Mouse (Mus musculus) natural killer cell, adult 2 months (primary cell): ENCODE measurements around the gene Slc38a1.
"Not testable (repeated sequence)": the region's sequence is repeated elsewhere in the genome, so short reads cannot be mapped to it uniquely, and the experiment has no call there.

Experiments used
- DNase-seq, 2 experiments: peaks; one replicate each; pipeline ENCODE4 v3.0.0; 2022; ENCODE audit warnings: low spot score in 2 of 2

Slc38a1 gene

DNA sequence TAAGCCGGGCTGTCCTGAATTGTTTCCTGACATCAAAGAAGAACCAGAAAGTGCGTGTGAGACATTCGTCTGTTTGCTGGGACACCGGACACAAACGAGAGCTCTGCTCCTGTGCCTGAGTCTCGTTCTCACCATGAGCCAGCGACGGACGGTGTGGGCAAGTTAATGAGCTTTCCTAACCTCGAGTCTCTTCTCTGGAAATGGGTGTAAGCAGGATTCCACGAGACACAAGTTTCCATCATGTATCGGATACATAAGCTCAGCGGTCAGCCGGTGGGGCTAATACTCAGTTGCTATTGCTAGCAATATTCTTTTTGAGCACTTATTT, 15.5 kb upstream of the Slc38a1 start:
- DNase-seq = no peak

DNA sequence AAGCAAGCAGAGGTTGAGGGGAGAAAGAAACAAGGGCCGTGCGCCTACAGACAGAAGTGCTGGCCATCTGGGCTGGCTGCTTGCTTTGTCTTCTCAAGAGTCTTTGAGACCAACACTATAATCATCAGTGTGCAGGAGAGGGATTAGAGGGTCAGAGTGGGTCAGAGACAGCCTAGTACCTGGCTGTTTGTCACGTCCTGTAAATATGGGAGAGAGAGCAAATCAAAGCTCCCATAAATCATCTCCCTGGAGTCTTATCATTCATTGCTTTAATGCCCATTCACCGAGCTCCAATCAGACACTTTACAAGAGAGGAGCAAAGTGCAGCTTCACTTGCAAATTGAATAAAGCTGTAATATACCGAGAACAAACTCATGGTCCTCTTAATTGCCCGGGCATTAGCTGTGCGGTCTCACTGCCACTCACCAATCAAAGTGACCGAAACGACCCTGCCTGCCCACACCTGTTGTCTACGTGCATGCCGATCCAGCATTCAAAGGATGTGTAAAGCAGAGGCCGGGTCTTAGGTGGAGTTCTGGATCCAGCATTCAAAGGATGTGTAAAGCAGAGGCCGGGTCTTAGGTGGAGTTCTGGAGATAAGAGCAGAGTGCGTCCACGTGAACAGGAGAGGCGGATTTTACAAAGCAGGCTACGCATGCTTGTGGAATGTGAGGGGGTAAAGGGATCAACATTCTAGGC, 15.0 kb upstream of the Slc38a1 start:
- DNase-seq = no peak

DNA sequence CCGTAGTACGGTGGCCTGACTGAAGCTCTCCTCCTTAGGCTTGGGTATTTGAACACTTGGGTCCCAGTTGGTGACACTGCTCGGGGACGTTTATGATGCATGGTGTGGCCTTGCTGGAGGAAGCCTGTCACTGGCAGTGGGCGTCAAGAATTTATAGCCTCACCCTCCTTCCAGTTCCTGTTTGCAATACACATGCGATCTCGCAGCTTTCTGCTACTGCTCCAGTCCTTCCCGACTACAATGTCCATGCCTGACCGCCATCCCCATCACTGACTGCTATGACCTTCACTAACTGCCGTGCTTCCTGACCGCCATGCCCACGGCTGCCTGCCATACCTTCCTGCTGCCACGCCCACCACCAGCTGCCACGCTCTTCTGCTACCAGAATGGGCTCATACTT, 12.8 kb upstream of the Slc38a1 start:
- DNase-seq = peak; percentile 28 to 48

DNA sequence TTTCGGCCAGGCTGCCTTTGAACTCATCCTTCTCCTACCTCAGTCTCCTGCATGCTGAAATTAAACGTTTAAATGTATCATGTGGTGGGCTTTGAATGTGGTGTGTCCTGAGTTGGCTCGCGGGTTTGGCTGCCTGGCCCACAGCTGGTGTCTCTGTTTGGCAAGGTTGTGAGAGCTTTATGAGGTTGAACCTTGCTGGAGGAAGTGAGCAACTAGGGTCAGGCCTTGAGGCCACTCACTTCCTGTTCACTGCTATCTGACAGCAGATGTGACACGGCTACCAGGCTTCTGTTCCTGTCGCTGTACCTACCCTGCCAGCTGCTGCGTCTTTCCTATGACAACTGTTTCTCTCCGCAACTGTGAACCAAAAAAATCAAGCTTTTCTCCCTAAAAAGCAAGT, 12.0 kb upstream of the Slc38a1 start:
- peak; percentile 81 to 82 for DNase-seq

DNA sequence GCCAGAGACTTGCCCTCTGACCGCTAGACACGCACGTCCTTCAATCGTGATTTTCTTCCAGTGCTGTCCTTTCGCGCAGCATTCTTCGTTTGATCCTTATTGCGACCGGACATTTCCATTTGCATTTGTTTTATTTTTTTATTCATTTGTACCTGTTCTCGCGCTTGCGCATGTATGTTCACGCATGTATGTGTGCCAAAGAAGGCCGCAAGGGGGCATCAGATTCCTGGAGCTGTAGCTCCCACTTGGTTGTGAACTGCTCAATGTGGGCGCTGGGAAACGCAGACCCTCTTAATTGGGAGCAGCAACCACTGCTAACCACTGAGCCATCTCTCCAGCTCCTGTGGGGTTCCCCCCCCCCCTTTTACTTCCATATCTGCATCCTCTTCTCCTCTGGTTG, 10.3 kb upstream of the Slc38a1 start:
- DNase-seq = no peak

DNA sequence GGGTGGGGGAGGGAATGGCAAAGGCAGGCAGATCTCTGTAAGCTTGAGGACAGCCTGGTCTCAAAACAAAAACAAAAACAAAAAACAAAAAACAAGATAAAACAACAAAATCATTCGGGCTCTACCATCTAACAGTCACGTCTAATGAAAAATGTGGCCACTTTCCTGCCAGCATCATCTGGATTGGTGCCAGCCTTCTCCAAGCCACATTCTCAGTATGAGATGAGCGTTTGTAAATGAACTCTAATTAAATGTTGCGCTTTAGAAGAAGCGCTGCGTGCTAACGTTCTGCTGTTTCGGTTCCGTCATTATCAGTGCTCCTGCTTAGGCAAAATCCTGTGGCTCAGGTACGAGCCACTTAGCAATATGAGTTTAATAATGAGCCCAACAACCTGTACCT, 9.8 kb upstream of the Slc38a1 start:
- no peak for DNase-seq

DNA sequence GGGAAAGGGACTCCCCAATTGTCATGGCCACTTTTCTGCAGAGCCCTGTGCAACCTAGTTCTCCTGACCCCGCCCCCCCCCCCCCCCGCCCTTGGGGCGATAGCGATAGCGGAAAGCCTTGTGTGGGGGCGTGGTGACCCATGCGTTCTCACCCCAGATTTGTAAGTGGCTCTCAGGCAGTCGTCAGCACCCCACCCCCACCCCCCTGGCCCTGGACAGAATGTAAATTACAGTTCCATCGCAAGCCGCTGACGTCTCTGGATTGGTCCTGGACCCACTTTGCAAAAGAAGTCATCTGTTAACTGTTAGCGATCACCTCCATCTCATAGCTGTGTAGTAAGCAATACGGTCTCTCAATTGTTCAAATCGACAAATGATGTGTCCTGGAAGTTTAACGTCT, 4.7 kb upstream of the Slc38a1 start:
- no peak for DNase-seq

DNA sequence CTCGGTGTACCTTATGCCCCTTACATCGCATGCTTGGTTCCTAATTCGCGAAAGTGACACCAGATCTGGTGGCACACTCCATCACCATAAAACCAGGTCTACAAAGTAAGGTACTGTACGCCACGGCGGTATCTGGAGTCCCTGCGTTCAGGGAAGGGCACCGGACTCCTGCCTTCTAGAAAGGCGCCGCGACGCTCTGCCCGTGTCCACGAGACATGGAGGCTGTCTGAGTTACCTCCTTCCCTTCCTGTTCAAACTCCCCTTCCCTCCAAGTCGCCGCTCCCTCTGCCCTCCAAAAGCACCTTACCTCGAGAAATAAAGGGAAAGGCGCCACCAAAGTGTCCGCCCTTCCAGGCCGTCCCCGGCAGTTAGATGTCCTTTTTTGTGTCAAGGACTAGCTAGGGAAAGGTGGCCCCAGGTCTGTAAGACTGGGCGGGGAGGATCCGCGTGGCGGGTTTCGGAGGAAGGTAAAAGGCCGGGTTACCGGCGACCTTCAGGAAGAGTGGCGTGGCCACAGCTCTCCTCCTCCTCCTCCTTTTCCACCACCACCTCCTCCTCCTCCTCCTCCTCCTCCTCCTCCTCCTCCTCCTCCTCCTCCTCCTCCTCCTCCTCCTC, 785 bp downstream of the Slc38a1 start:
- DNase-seq = peak; percentile 27 to 35

DNA sequence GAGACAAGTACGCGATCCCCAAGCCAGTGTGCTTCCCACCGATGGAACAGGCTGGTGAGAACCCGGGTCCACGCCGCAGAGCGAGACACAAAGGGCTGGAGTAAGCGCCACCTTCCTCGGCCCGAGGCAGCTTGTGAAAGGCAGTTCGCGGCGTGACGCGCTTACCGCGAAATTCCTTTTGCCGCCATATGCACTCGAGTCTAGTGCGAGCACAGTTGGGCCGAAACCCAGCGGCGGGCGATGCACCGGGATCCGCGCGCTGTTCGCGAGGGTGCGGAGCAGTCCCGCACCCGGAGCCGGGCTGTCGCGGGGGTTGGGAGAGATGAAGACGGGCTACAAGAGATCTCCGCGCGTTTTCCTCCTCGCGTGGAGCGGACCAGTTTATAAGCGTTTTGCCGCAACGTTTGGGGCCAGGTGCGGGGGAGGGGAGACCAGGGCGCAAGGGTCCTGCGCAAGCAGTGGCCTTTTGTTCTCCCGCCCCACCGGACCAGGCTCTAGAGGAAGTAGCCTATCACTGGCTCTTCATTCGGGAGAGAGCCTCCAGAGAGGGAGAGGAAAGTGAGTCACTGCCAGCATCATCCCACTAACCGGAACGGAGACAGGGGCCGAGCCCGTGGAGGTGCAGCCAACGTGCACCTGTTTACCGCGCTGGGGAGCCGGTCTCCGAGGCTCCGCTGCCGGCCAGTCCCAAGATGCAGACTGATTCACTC, 1.4 kb downstream of the Slc38a1 start:
- peak; percentile 54 to 71 for DNase-seq

DNA sequence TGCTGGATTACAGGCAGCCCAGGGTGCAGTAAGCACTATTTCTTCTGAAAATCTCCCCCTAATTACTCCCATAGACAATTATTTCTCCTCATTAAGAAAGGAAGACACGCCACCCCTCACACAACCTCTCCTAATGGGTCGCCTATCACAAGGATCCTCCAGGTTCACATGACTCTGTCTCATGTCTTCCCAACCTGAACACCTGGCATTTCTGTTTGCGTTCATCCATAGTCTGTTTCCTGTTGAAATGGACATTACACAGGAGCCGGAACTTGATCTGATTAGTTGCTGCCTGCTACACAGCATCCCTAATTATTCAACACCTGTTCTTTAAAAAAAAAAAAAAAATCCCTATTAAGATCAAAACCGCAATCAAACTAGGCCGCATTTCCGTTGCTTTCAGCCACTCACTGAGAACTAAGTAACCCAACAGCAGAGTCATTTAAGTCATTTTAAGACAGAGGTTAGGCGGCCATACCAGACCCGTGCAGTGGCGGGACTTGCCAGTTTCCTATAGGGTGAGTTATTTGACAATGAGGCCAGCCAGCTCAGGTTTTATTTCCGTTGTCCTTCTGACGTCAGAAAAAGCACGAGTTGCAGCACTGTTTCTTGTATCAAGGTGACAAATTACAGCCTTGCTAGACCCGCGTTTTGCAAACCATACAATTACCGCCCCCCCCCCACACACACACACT, 2.3 kb downstream of the Slc38a1 start:
- peak; percentile 89 to 91 for DNase-seq

DNA sequence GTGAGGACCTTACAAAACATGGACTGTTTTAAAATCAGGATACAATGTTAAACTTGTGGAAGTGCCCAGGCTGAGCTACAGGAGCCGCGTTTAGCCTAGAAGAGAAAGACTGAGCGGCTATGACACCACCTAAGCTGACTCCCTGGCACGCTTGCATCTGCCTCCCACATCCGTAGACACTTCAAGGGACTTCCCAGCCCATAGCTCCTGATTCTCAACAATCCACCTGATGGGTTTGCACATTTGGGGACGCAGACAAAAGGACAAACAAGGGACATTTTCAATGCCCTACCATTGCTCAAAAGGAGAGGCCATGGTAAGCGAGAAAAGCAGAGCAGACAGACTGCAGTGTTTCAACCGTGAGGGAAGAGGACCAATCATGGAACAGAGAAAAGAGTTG, 3.1 kb downstream of the Slc38a1 start:
- DNase-seq = no peak

DNA sequence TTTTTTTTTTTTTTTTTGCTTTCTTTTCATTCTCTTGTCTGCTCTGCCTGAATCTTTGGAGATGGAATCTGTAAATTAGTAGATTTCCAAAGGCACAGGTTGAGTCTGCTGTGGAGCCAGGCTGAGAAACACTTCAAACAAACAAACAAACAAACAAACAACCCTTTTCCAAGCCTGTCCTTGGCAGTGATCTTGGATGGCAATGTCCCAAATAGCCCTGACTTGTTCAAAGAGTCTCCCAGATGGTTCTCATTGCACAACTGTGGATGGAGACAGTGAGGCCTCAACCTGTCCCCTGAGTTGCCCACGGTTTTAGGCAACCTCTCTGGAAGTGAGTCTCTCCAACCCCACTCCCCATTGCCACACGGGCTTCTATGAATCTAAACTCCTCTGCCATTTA, 4.1 kb downstream of the Slc38a1 start:
- DNase-seq = no peak

DNA sequence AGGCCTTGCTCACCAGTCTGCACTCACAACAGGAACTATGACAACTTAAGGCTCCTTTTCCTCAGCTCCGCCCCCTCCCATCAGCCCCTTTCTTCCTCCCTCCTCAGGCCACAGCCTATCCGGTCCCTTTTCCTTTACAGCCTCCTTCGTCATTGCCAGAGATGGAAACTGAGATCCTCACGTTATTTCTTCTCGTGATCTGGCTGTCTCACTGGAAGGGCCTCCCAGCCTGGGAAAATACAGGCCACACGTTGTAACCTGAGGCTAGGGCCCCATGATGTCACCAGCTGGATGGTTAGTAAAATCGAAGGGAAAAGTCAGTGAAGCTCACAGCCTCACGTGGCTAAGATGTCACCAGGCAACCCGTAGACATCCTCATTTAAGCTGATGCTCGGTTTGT, 4.5 kb downstream of the Slc38a1 start:
- DNase-seq = peak; percentile 85 to 86

DNA sequence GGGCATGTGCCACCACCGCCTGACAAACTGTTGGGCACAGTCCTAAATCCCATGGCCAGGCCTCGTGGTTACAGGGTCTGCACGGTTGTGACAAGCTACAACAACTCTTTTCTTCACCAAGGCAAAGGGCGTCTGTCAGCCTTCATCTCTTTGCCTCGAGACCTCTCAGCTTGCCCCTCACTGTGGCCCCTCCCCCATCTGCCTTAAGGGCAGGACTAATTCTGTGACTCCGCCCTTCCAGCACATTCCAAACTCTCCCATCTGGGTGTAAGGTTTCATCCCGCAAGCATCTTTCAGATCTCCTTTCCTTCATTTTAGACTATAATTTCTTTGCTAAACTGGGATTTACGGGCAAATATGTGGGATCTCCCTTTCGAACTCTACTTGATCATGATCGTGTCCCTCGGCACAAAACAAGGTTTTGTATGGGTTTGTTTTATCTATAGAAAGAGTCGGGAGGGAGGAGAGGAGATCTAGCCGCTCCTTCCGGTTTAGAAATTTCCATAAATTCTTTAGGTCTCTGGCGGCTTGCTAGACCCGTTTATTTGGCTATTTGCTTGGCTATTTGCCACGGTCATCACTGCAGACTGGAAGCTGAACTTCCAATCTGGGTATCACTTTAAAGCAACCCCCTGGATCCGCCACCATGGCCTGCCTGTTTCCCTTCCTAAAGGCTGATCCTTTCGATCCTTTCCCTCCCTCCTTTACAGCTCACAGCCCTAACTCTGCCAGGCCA, 7.9 kb downstream of the Slc38a1 start:
- DNase-seq = no peak

DNA sequence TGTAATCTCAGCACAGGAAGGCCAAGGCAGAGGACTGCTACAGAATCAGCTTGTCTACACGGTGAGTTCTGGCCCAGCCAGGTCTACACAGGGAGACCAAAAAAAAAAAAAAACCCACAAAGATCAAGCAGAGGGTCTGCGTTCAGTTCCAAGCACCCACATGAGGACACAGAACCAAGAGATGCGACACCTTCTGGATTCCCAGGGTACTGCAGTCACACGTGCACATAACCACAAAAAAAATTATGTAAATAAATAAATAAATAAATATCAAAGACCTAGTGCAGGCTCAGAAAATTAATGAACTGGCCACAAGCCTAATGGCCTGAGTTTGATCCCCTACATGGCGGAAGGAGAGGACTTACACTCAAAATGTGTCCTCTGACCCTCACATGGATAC, 10.5 kb downstream of the Slc38a1 start:
- DNase-seq = no peak

DNA sequence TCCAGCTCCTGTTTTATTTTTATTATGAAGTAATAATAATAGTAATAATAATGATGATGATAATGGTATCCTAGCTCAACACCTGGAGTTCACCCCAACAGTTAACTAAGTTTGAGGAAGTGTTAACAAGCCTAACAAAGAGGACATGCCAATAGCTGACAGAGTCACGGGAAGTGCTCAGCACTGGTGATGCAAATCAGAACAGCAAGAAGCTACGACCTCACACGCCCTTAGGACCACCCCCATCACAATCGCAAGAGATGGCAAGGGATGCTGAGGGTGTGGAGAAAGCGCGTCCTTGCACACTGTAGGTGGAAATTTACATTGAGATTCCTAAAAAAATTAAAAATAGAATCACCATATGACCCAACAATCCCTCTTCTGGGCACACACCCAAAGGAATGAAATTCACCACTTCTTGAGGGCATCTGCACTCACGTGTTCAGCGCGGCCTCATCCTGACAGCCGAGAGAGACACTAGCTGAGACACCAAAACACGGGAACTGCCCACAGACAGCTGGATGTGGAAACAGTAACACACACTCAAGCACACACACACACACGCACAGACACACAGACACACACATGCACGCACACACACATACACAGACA, 11.5 kb downstream of the Slc38a1 start:
- DNase-seq = no peak

DNA sequence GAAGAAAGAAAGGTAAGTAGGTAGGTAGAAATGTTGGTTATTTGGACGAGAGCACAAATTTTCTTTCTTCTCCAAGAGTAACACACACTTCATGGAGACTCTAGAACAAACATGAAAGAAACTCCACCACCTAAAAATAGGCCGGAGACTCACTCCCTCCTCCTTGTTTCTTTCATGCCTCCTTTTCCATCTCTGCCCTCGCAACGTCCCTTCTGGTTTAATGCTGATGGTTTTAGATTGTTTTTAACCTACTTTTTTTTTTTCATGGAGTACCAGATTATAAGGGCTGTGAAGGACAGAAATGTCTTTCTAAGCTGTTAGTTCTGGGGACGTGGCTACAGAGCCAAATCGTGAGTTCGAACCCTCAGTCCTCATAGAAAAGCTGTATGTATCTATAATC, 14.5 kb downstream of the Slc38a1 start:
- DNase-seq = no peak

DNA sequence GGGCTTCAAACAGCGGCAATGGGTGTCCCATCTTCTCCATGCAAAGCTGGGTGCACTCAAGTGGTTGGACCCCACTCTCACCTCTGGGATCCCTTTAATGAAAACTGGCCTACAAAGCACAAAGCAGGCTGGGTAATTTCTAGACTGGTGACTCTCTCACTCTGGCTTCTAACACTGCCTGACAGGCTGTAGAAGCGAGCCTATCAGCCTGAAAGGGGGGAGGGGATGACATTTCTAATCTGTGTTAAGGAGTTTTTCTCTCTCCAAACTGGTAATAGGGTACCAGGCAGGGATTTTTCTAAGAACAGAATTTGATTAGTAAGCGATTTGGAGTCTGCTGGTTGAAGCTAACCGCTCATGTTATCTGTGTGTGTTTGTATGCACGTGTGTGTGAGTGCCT, 15.8 kb downstream of the Slc38a1 start:
- no peak for DNase-seq

DNA sequence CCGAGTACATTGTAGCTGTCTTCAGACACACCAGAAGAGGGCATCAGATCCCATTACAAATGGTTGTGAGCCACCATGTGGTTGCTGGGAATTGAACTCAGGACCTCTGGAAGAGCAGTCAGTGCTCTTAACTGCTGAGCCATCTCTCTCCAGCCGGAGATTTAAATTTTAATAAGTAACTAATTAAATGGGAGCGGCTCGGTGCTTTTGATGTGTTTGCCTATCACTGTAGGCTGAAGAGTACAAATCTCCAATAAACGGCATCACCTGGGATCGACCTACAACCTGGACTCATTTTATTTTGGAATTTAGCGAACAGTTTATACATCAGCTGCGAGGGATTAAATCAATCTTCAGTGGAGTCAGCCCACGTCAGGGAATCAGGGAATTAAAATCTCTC, 17.7 kb downstream of the Slc38a1 start:
- DNase-seq = not testable (repeated sequence)

DNA sequence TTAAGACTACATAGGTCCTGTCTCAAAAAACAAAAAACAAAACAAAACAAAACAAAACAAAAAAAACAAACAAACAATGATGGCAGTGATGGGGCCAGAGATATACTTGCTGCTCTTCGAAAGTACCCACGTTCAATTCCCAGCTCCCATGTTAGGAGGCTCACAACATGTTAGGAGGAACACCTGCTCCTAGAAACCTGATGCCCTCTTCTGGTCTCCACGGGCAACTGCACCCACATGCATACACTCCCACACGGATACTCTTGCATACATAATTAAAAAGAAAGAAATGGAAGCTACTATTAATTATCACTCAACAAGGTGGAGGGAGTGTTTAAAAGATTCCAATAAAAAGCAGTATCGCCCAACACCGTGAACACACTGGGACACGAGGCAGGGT, 20.3 kb downstream of the Slc38a1 start:
- DNase-seq = no peak

DNA sequence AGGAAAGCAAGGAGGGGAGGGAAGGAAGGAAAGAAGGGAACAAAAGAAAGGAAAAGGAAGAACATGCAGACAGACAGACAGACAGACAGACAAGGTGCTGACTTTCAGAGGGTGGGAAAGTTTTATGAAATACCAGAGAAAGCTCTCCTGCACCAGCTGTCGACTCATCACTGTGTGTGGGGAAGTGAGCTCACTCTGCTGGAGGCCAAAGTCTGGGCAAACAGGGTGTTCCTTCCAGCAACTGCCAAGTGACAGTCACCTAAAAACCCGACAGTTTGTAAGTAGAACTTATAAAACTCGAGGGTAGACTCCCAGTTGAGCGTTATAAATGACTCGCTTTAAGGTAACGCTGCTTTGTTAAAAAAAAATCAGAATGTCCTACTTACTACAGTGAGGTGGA, 21.0 kb downstream of the Slc38a1 start:
- DNase-seq = no peak

DNA sequence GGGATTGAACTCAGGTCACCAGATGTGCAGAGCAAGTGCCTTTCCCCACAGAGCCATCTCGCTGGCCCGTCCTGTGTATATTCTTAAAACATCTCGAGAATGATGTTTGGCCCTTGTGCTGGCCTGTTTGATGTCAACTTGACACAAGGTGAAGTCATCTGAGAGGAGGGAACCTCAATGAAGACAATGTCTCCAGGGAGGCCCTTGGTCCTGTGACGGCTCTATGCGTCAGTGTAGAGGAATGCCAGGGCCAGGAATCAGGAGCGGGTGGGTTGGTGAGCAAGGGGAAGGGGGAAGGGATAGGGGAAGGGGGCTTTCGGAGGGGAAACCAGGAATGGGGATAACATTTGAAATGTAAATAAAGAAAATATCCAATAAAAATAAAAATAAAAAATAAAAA, 25.2 kb downstream of the Slc38a1 start:
- DNase-seq = no peak
